Mouse (Mus musculus): ENCODE measurements around the gene 3110009E18Rik. TPM values are rescaled to one million over a fixed set of nuclear protein-coding genes. Genes with fewer than 3 reads are reported as not detected.

Gene 3110009E18Rik
- total RNA-seq, 1 experiment from 2014 or later: 14.5 TPM

GRCm38 (mm10) chr1:120145527-120146216, 24.7 kb downstream of the 3110009E18Rik start:
- DNase-seq: no peak

- no peak for DNase-seq
These were observed 26.0 kb downstream of the 3110009E18Rik start for GRCm38 (mm10) chr1:120146994-120147393.

GRCm38 (mm10) chr1:120154232-120154631, 33.2 kb downstream of the 3110009E18Rik start:
- DNase-seq: peak; percentile 15

- no peak for DNase-seq
These were observed 34.3 kb downstream of the 3110009E18Rik start for GRCm38 (mm10) chr1:120155325-120155724.

- DNase-seq: no peak
These were observed 37.6 kb downstream of the 3110009E18Rik start for GRCm38 (mm10) chr1:120158474-120159127.

GRCm38 (mm10) chr1:120161502-120161901, 40.5 kb downstream of the 3110009E18Rik start:
- DNase-seq: no peak

- no peak for DNase-seq
These were observed 41.6 kb downstream of the 3110009E18Rik start for GRCm38 (mm10) chr1:120162616-120163015.

- DNase-seq: no peak
These were observed 47.0 kb downstream of the 3110009E18Rik start for GRCm38 (mm10) chr1:120168016-120168415.

- DNase-seq: no peak
These were observed 47.7 kb downstream of the 3110009E18Rik start for GRCm38 (mm10) chr1:120168674-120169073.

GRCm38 (mm10) chr1:120170307-120170706, 49.3 kb downstream of the 3110009E18Rik start:
- DNase-seq: no peak

GRCm38 (mm10) chr1:120171819-120172521, 51.0 kb downstream of the 3110009E18Rik start:
- DNase-seq: no peak

- no peak for DNase-seq
These were observed 54.0 kb downstream of the 3110009E18Rik start for GRCm38 (mm10) chr1:120174991-120175390.

GRCm38 (mm10) chr1:120176313-120176712, 55.3 kb downstream of the 3110009E18Rik start:
- no peak for DNase-seq

- DNase-seq: no peak
These were observed 56.2 kb downstream of the 3110009E18Rik start for GRCm38 (mm10) chr1:120177141-120177540.

- no peak for DNase-seq
These were observed 65.2 kb downstream of the 3110009E18Rik start for GRCm38 (mm10) chr1:120186204-120186603.

GRCm38 (mm10) chr1:120186655-120187054, 65.7 kb downstream of the 3110009E18Rik start:
- DNase-seq: no peak

GRCm38 (mm10) chr1:120187059-120187458, 66.1 kb downstream of the 3110009E18Rik start:
- no peak for DNase-seq

- no peak for DNase-seq
These were observed 68.2 kb downstream of the 3110009E18Rik start for GRCm38 (mm10) chr1:120189206-120189605.

- no peak for DNase-seq
These were observed 69.3 kb downstream of the 3110009E18Rik start for GRCm38 (mm10) chr1:120190300-120190699.

- no peak for DNase-seq
These were observed 70.0 kb downstream of the 3110009E18Rik start for GRCm38 (mm10) chr1:120190946-120191345.

- no peak for DNase-seq
These were observed 71.3 kb downstream of the 3110009E18Rik start for GRCm38 (mm10) chr1:120192321-120192720.

GRCm38 (mm10) chr1:120193586-120193985, 72.6 kb downstream of the 3110009E18Rik start:
- no peak for DNase-seq

- no peak for DNase-seq
These were observed 75.0 kb downstream of the 3110009E18Rik start for GRCm38 (mm10) chr1:120195947-120196346.

Data from adrenal gland, postnatal 25 days (tissue).